ENCODE assay signal across 22 mouse cellular contexts in the genomic region with DNA sequence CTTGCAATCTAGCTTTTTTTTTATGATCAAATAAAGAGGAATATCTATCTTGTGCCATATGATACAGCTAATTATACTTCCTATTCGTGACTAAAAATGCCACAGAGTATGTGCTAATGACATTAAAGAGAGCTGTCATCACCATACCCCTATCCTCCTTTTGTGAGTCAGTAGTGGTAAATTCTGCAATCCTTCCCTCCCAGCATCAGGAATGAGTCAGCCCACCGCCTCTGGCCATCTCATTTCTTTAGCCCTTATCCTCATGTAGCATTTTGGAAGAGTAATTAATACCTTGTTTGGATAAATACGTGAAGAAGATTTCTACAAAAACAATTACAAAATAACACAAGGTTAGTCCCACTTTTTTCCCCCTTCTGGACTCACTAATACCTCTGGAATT. TPM values are rescaled to one million over a fixed set of nuclear protein-coding genes. Genes with fewer than 3 reads are reported as not detected.
DNase-seq lines count a peak whose midpoint lies in the region; ATAC-seq and TF ChIP-seq lines count a peak whose summit lies in the region.
"Had no signal": no experiment of that assay in that cellular context is flagged by ENCODE, and none has a peak within 500 bp of the region (broad histone marks: within the 10 kb centered on the region; RNA-seq: fewer than 3 reads in every experiment).

No protein-coding gene starts in this region.

- TF ChIP-seq EP300 in heart, adult 2 months (IDR thresholded peaks at IDR 0.05; ENCODE audit: insufficient read depth, low read depth, low read length) = no peak

- TF ChIP-seq CTCF in heart, adult 2 months (IDR thresholded peaks at IDR 0.05) = no peak

- H3K27me3 ChIP-seq in midbrain, embryonic 14.5 days (ENCODE audit: control insufficient read depth, insufficient read depth, low read length) = no peaks in the 10 kb centered on the region
- H3K27me3 ChIP-seq in midbrain, embryonic 11.5 days (ENCODE audit: control insufficient read depth, insufficient read depth, low read length) = no peaks in the 10 kb centered on the region
- no peaks in the 10 kb centered on the region for H3K27me3 ChIP-seq in myocyte (ENCODE audit: control insufficient read depth, insufficient read depth, insufficient read length)
- no peaks in the 10 kb centered on the region for H3K27me3 ChIP-seq in heart, adult 2 months (ENCODE audit: control insufficient read depth, insufficient read depth, low read length)
- H3K27me3 ChIP-seq: forebrain, embryonic 15.5 days; liver, embryonic 15.5 days; lung, embryonic 15.5 days; stomach, embryonic 15.5 days had no signal

- no peak overlapping the region for H3K27ac ChIP-seq in midbrain, embryonic 14.5 days (replicated peaks; ENCODE audit: low read depth, low read length)
- no peak overlapping the region for H3K27ac ChIP-seq in midbrain, embryonic 11.5 days (ENCODE audit: low read depth, low read length)
- no peak overlapping the region for H3K27ac ChIP-seq in heart, adult 2 months
- H3K27ac ChIP-seq: forebrain, embryonic 10.5 days; forebrain, embryonic 15.5 days; liver, embryonic 15.5 days; lung, embryonic 15.5 days; stomach, embryonic 15.5 days had no signal

- H3K4me1 ChIP-seq in midbrain, embryonic 14.5 days (ENCODE audit: control insufficient read depth, insufficient read depth, low read length) = no peaks in the 10 kb centered on the region
- H3K4me1 ChIP-seq in midbrain, embryonic 11.5 days (ENCODE audit: control insufficient read depth, insufficient read depth, low read length) = no peaks in the 10 kb centered on the region
- H3K4me1 ChIP-seq in heart, adult 2 months (ENCODE audit: control insufficient read depth, insufficient read depth, low read length) = no peaks in the 10 kb centered on the region
- H3K4me1 ChIP-seq: forebrain, embryonic 10.5 days; forebrain, embryonic 15.5 days; liver, embryonic 15.5 days; lung, embryonic 15.5 days; stomach, embryonic 15.5 days had no signal

- TF ChIP-seq POLR2A in myocyte (IDR thresholded peaks at IDR 0.05; ENCODE audit: insufficient read length, low read depth) = no peak
- TF ChIP-seq POLR2A in heart, adult 2 months (IDR thresholded peaks at IDR 0.05; ENCODE audit: insufficient read depth, low read depth, low read length) = no peak

- no peak overlapping the region for H3ac ChIP-seq in myocyte (ENCODE audit: control insufficient read depth, insufficient read length)

- H3K4me2 ChIP-seq in midbrain, embryonic 14.5 days (ENCODE audit: low read length) = no peak overlapping the region
- no peak overlapping the region for H3K4me2 ChIP-seq in midbrain, embryonic 11.5 days
- peak overlapping the region; percentile 45 for H3K4me2 ChIP-seq in myocyte (ENCODE audit: low read depth)
- H3K4me2 ChIP-seq: forebrain, embryonic 15.5 days; liver, embryonic 15.5 days; lung, embryonic 15.5 days; stomach, embryonic 15.5 days had no signal

- H3K36me3 ChIP-seq in midbrain, embryonic 14.5 days (ENCODE audit: control insufficient read depth, insufficient read depth, low read length) = 0 out of 2 replicates have a peak, but pooled peaks cover 5% of the 10 kb centered on the region
- H3K36me3 ChIP-seq in midbrain, embryonic 11.5 days (ENCODE audit: control insufficient read depth, insufficient read depth, low read length) = no peaks in the 10 kb centered on the region
- no peaks in the 10 kb centered on the region for H3K36me3 ChIP-seq in myocyte (ENCODE audit: control insufficient read depth, insufficient read depth)
- H3K36me3 ChIP-seq in heart, adult 2 months (ENCODE audit: control insufficient read depth, insufficient read depth, low read length) = no peaks in the 10 kb centered on the region; the same call in 1 of the 2 replicates
- H3K36me3 ChIP-seq: forebrain, embryonic 15.5 days; lung, embryonic 15.5 days; stomach, embryonic 15.5 days had no signal

- WGBS in midbrain, embryonic 14.5 days = 64% methylated on average over 3 of the region's 3 CpGs
- 83% methylated on average over 3 of the region's 3 CpGs for WGBS in midbrain, embryonic 11.5 days
- WGBS in heart, adult 2 months = 71% methylated on average over 3 of the region's 3 CpGs

- no peak overlapping the region for H3K4me3 ChIP-seq in midbrain, embryonic 14.5 days (replicated peaks; ENCODE audit: low read depth, low read length)
- H3K4me3 ChIP-seq in midbrain, embryonic 11.5 days (ENCODE audit: low read depth, low read length) = no peak overlapping the region
- no peak overlapping the region for H3K4me3 ChIP-seq in myocyte
- no peak overlapping the region for H3K4me3 ChIP-seq in heart, adult 2 months
- H3K4me3 ChIP-seq: forebrain, embryonic 10.5 days; forebrain, embryonic 15.5 days; liver, embryonic 15.5 days; lung, embryonic 15.5 days; stomach, embryonic 15.5 days had no signal

- no peaks in the 10 kb centered on the region for H3K9me3 ChIP-seq in midbrain, embryonic 14.5 days (ENCODE audit: control insufficient read depth, low read length)
- H3K9me3 ChIP-seq in midbrain, embryonic 11.5 days (ENCODE audit: control insufficient read depth, low read length) = no peaks in the 10 kb centered on the region
- H3K9me3 ChIP-seq: forebrain, embryonic 10.5 days; forebrain, embryonic 15.5 days; liver, embryonic 15.5 days; lung, embryonic 15.5 days; stomach, embryonic 15.5 days had no signal

- intact Hi-C loops in heart, postnatal 14 days (cut with DNase I) = no loop called here
- intact Hi-C loops in heart, adult 2 months (cut with DNase I) = no loop called here

- no peak overlapping the region for H3K9ac ChIP-seq in midbrain, embryonic 14.5 days (replicated peaks; ENCODE audit: low read length)
- H3K9ac ChIP-seq in midbrain, embryonic 11.5 days (ENCODE audit: low read length) = no peak overlapping the region
- no peak overlapping the region for H3K9ac ChIP-seq in heart, adult 2 months (ENCODE audit: low read depth, low read length)
- H3K9ac ChIP-seq: forebrain, embryonic 15.5 days; liver, embryonic 15.5 days; lung, embryonic 15.5 days; stomach, embryonic 15.5 days had no signal

- H3K79me2 ChIP-seq in myocyte (ENCODE audit: control insufficient read depth, insufficient read depth) = no peaks in the 10 kb centered on the region
- no peaks in the 10 kb centered on the region for H3K79me2 ChIP-seq in heart, adult 2 months (replicated peaks; ENCODE audit: control insufficient read depth, insufficient read depth, low read length)

- DNase-seq in midbrain, embryonic 14.5 days = peak; percentile 5
- DNase-seq in midbrain, embryonic 11.5 days (ENCODE audit: low spot score, missing footprints) = no peak
- DNase-seq in 416B (ENCODE audit: low read depth) = peak; percentile 65
- DNase-seq in NIH3T3 (ENCODE audit: low read depth) = peak; percentile 49
- DNase-seq in heart, postnatal 14 days = no peak
- no peak for DNase-seq in heart, adult 2 months
- DNase-seq: adrenal gland, postnatal 10 days; cerebellum, adult 11 months; cerebellum, adult 9-10 months; cerebellum, postnatal 36 days; gastrocnemius, postnatal 10 days; kidney, adult 18-20 months; kidney, postnatal 4 days; right cerebral cortex, postnatal 25 days had no signal

- no peak for ATAC-seq in midbrain, embryonic 14.5 days (ENCODE audit: low FRiP score, low TSS enrichment)
- ATAC-seq in midbrain, embryonic 11.5 days (ENCODE audit: low FRiP score) = no peak
- ATAC-seq: CD4-positive, CD25-positive, alpha-beta regulatory T cell, adult 4 months; forebrain, embryonic 15.5 days; hindbrain, embryonic 16.5 days had no signal

TF ChIP-seq in myocyte, 11 proteins besides CTCF, POLR2A, EP300 and RAD21:
- TF ChIP-seq MYOG (IDR thresholded peaks at IDR 0.05; ENCODE audit: control insufficient read depth in 1 of 3, insufficient read depth in 1 of 3, insufficient read length in 2 of 3, low read depth in 2 of 3) (no peak), CEBPB (IDR thresholded peaks at IDR 0.05; ENCODE audit: insufficient read depth, poor library complexity, severe bottlenecking) (peak; percentile 84)

RNA-seq across cellular contexts. Expression of a gene that starts 56.8 kb away (rescaled TPM):
- polyA plus RNA-seq in midbrain, embryonic 14.5 days (2014; fragmentation: Nextera tagmentation; extraction: Ambion mirVana) = 12.2 and 13.3 TPM in 2 replicates
- polyA plus RNA-seq in midbrain, embryonic 11.5 days (2014; fragmentation: Nextera tagmentation; extraction: Ambion mirVana) = 10.0 and 11.6 TPM in 2 replicates
- polyA plus RNA-seq in myocyte (2012; fragmentation: generic; extraction: Trizol) = 3.1 TPM
- 1 to 10 TPM; 5.9 to 8.9 TPM for total RNA-seq in heart, postnatal 14 days (2021)
- total RNA-seq in heart, adult 2 months (2021) = 1 to 10 TPM; 3.7 to 5.3 TPM
- 3.0 and 5.7 TPM in 2 replicates for polyA plus RNA-seq in heart, adult 2 months (2012; rRNA removed)

Comparison
In these comparisons a context has a peak if more than half of its experiments do, and no peak if none do; other contexts are left out.
1. DNase-seq: peak in midbrain, embryonic 14.5 days (single experiment), 416B (single experiment) and NIH3T3 (single experiment); none in midbrain, embryonic 11.5 days (single experiment), heart, postnatal 14 days (0 of 2) and heart, adult 2 months (0 of 2).